Mouse (Mus musculus) erythroblast, adult 5-6 weeks (primary cell): Measurements from ENCODE around the gene Arhgef7. TPM values are rescaled to one million over a fixed set of nuclear protein-coding genes. Genes with fewer than 3 reads are reported as not detected.
"Not testable (repeated sequence)": the region's sequence is repeated elsewhere in the genome, so short reads cannot be mapped to it uniquely, and the experiment has no call there.

Experiments used
- ATAC-seq: replicated peaks from 2 replicates; pipeline ENCODE4 v1.8.0; 2016; ENCODE audit warnings: moderate number of reproducible peaks, mild to moderate bottlenecking, moderate TSS enrichment, inconsistent platforms; ENCODE audit not compliant: poor library complexity, low FRiP score, severe bottlenecking
- total RNA-seq, 2 experiments: library from RNA; stranded (forward) in 1 of 2; stranded (reverse) in 1 of 2; fragments of 150-400 nt in 1 of 2; fragments of 200-764, 138-1000 nt in 1 of 2; gene quantifications; 2 replicates each; pipeline versions ENCODE4 v1.2.3 to v1.2.4; 2015 to 2017; ENCODE audit warnings: low replicate concordance in 2 of 2

Arhgef7 gene
- total RNA-seq, 2 experiments from 2014 or later = 1.9 to 5.4 TPM

GRCm38 (mm10) chr8:11822550-11823060 lies 95.1 kb downstream of the Arhgef7 start:
- ATAC-seq = no peak

GRCm38 (mm10) chr8:11825756-11826155 lies 98.2 kb downstream of the Arhgef7 start:
- ATAC-seq = no peak

GRCm38 (mm10) chr8:11827312-11827711 lies 99.8 kb downstream of the Arhgef7 start:
- no peak for ATAC-seq

DNA sequence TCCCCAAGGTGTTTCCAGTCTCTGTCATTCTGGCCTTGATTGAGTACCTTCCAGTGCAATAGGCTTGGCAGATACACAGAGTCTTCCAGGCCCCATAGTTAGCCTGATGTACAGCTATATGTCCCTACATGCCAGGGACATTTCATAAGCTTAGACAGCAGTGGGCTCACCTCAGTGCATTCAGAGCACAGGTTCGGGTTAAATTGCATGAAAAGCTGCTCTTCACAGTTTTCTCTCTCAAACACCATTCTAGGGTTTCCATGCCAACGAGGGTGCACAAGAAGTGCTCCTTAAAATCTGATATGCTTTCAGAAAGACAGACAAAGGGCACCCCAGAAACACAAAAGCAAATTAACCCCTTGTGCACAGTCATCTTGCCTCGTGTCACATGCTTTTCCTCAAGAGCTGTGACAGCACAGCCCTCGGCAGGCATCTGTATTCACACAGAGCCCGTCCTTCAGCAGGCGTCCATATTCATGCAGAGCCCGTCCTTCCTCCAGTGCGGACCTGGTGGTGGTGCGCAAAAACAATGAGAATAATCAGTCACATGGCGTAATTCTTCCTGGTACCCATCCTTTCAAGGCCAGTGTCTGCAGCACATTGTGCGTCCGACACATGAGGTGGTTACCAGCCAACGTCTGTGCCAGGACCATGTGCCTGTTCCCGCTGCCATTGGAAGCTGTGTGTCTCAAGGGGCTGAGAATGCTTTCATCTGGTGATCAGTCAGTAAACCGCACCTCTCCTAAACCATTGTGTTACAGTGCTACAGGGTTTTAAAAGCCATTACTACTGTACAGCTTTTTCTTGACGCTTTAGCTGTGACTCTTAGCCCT lies 102.9 kb downstream of the Arhgef7 start:
- ATAC-seq = no peak

GRCm38 (mm10) chr8:11831174-11831573 lies 103.7 kb downstream of the Arhgef7 start:
- ATAC-seq = no peak

DNA sequence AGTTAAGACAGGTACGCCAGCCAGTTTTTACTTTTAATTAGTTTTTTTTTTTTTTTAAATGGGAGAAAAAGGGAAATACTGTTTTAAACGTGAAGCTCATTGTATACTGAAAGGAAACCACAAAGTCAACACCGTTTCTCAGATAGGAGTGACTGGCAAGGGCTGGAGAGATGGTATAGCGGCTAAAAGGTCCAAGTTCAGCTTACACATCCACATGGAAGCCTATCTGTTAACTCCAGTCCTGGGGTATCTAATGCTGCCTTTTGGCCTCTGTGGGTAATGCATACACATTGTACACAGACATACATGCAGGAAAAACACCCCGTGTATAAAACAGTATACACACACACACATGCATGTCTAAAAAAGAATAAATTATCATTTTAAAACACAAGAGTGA lies 104.4 kb downstream of the Arhgef7 start:
- no peak for ATAC-seq

GRCm38 (mm10) chr8:11833157-11833556 lies 105.6 kb downstream of the Arhgef7 start:
- no peak for ATAC-seq

DNA sequence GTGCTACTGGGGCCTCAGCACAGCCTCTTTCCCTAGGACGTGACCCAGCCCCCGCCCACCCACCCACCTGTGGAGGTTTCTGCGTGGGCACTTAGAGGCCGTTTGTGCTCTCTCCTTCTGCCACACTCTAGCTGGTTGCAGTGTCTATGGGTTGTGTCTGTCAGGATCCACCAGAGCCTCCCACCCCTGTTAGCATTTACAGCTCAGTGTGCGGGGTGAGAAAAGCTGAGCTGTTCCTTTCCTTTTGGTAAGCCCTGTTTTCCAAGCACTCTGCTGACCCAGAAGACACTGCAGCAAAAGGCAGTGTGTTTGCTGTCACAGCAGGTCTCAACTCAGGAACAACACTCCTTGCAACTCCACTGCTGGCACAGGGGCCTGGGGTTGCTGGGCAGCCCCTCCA lies 106.7 kb downstream of the Arhgef7 start:
- ATAC-seq = no peak

DNA sequence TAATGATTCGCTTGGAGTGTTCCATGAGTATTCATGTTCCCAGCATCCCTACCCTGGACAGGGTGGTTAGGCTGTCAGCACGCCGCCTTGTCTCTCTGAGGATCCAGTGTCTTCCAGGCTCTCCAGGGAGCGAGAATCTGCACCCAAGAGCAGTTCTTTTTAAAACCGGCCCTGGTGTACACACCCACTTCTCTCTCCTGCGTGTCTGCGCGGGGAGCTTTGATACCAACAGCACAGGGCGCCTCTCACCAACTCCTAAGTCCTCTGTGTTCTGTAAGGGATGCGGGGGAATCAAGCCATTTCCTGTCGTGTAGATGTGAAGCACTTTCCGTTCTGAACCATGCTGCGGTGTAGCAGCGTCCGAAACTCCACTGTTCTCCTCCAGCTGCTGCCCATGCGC lies 107.2 kb downstream of the Arhgef7 start:
- no peak for ATAC-seq

DNA sequence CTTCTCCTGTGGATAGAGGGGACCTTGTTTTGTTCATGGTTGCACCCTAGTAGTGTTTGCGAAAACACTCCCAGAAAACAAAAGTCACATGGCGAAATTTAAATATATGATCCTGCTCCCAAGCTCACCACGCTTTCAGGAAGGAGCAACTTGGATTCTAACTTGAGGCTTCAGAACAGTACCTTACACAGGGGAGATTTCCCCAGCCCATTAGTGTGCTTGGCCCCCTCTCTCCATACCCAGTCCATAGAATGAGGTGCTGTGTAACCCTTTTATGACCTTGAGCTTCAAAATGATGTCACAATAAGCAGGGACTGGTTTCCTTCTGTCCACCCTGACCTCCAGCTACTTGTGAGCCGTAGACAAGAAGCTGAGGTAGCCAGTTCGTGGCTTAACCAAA lies 112.7 kb downstream of the Arhgef7 start, which contains the start of gene Tex29:
Gene Tex29 (plus strand): TSS at position 301 of the 400 bp plus-strand sequence.
- ATAC-seq = no peak

GRCm38 (mm10) chr8:11841571-11841970 lies 114.0 kb downstream of the Arhgef7 start:
- no peak for ATAC-seq

GRCm38 (mm10) chr8:11842757-11843156 lies 115.2 kb downstream of the Arhgef7 start:
- ATAC-seq = no peak

DNA sequence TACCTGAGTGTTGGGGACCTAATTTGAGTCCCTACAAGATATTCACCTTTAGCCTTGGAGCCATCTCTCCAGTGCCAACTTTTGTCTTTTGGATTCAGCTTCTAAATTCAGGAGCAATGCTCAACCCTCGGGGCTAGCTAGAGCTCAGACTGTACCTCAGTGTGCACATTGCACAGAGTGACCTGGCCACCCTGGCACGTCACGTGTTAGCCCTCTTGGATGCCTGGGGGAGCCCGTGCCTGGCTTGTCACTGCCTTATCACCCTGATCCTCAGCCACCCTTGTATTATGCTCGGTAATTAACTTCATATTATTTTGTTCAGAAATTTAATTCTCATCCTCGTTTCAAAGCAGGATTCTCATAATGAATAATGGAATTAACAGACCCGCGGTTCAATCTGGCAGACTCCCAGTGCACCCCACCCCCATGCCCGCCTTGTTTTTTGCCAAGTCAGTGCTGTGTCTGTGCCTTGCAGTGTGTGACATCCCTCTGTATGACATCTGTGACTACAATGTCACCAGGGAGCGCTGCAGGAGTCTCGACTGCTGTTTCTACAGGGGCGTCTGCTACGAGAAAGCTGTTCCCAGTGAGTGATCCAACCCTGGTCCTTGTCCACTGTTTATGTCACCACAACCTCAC lies 116.3 kb downstream of the Arhgef7 start:
- no peak for ATAC-seq

GRCm38 (mm10) chr8:11844316-11844685 lies 116.8 kb downstream of the Arhgef7 start:
- no peak for ATAC-seq

DNA sequence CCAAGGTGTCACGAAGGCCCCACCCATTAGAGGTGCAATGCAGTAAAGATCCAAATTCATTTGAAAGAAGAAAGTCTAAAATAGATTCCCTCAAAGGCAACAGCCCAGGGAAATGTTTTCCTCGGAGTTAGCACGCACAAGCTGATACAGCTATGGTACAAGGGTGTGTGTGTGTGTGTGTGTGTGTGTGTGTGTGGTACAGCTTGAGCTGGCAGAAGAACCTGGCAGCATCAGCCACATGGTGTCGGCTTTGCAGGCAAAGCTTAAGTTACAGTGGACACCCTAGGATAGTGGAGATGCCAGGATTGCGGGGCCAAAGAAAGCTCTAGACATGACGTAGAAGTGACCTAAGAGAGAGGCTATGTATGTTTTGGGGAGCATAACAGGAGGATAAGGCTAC lies 119.3 kb downstream of the Arhgef7 start:
- ATAC-seq = no peak

DNA sequence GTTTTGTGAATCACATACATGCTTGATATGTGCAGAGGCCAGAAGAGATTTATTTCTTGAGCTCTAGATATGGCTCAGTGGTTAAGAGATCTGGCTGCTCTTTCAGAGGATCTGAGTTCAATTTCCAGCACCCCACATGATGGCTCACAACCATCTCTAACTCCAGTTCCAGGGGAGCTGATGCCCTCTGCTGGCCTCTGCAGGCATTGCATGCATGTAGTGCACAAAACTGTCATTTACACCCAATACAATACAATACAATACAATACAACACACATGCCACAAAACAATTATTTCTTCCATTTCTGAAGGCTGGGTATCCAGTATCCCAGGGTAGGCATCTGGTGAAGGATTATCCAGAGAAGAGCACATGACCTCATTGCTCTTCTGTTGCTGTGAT lies 140.3 kb downstream of the Arhgef7 start:
- ATAC-seq = no peak

GRCm38 (mm10) chr8:11874227-11874626 lies 146.7 kb downstream of the Arhgef7 start:
- not testable (repeated sequence) for ATAC-seq

- no peak for ATAC-seq
Measured at GRCm38 (mm10) chr8:11884646-11885045, 157.1 kb downstream of the Arhgef7 start.
